Mouse (Mus musculus) ES-Bruce4 (cell line): Measurements from ENCODE around the gene Kcnh2.

Source experiments
- CTCF ChIP-seq: IDR thresholded peaks from one replicate; pipeline ENCODE4 v1.8.1; 2011; ENCODE audit warnings: low read depth, low read length
- EP300 ChIP-seq: IDR thresholded peaks from 2 replicates; pipeline ENCODE4 v1.6.1; 2011; ENCODE audit warnings: low read depth, low read length; ENCODE audit not compliant: insufficient read depth
- POLR2A ChIP-seq: IDR thresholded peaks from one replicate; pipeline ENCODE4 v1.8.1; 2011; ENCODE audit warnings: low read length; ENCODE audit not compliant: insufficient read depth

DNA sequence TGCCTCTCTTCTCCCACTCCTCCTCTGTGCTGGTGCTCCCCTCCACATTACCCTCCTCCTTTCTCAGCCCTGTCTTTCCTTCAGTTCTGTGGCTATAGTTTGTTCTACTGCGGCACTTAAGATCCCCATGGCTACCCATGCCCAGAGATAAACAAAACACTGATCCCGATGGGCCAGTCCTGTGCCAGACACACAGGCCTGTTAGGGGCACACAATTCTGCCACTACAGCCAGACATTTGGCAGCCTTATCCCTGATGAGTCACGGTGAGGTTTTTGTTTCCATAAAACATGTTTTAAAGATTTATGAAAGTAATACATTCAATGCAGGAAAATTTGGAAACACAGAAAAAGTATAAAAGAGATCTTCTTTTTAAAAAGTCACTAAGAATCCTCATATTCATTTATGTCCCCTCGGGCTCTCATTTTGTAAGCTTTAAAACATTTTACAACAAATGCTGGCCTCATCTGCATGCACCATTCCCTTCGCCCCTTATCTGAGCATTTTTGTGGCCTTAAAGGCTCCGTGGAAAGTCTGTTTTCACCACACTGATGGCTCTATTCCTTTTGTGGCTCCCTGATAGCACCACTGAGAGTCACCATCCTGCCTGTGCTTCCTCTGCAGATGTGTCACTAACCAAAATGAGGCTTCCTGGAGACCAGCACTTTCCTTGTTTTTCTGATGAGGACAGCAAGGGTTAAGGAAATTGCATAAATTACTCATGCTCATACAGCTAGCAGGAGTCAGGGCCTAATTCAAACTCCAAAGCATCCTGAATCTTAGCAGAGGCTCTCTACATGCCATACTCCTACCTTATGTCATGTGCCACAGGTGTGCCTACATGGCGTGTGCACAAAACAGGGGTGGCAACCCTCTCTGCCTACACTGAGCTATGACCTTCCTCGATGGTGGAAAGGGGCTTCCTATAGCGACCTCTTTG lies 77.5 kb downstream of the Kcnh2 start:
- TF ChIP-seq CTCF (no peak), POLR2A (no peak), EP300 (no peak)
